Mouse (Mus musculus) cerebellum, postnatal 25 days (tissue): Measurements from ENCODE around the gene Heg1.

Source experiments
- DNase-seq, 2 experiments: peaks; one replicate each; pipeline ENCODE4 v3.0.0; 2021; ENCODE audit warnings: mixed read lengths in 2 of 2

Heg1 gene

DNA sequence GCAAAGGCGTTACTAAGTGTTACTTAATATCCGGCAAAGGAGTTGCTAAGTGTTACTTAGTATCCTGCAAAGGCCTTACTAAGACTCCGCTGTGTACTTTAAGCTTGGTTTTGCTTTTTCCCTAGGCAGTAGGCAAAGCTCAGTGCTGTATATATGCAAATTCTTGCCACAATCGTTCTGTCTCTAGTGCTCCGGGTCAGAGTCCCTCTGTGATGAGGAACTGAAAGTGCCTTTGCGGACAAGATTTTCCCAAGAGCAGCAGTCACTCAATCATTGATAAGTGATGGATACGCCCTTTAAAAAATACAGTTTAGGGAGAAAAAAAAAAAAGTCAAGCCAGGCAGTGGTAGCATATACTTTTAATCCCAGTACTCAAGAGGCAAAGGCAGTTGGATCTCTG, 61.3 kb downstream of the Heg1 start:
- no peak for DNase-seq

DNA sequence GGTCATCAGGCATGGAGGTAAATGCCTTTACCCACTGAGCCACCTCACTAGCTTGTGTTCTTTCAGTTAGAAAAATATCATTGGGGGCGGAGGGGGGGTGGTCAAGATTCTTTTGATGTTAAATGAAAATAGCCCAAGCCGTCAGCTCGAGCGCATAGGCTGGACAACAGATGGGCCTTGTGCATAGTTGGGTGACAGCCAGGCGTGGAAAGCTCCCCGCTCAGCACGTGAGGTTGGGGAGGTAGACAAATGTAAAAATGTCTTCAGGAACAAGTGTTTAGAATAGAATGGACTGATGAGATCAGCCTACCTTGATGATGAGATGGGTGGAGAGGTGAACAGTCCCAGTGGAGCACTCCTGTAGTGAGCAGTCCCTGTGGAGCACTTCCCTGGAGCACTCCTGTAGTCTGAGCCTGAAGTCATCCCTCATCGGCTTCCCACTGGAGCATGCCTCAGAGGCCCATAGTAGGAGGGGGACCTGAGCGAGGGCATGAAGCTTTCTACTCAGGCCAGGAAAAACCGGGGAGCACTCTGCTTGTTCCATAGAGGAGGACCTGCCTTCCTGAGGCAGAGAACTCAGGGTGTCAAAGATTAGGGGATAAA, 62.0 kb downstream of the Heg1 start:
- DNase-seq, result peak; percentile 81 to 89

GRCm38 (mm10) chr16:33747346-33747954, 63.3 kb downstream of the Heg1 start:
- DNase-seq, result no peak

DNA sequence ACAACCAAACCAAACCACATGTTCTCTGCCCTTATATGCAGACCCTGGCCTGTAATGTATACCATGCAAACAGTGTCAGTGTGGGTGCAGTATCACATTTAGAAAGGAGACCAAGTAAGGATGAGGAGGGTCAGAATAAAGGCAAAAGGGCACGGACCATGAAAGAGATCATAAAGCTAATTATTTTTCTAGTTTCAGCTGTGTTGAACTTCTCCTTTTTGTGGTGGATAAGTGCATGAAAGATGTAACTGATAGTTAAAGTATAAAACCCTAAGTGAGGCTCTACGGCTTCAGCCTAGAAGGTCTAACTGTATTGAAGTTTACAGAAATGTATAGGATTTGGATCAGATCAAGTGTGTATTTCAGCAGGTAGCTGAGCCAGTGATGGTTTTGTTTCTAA, 63.8 kb downstream of the Heg1 start:
- DNase-seq, result no peak

- no peak for DNase-seq
These were observed 67.0 kb downstream of the Heg1 start for GRCm38 (mm10) chr16:33751152-33751551.

- DNase-seq, result no peak
These were observed 67.4 kb downstream of the Heg1 start for GRCm38 (mm10) chr16:33751590-33751989.

GRCm38 (mm10) chr16:33752904-33753578, 68.9 kb downstream of the Heg1 start:
- no peak for DNase-seq

DNA sequence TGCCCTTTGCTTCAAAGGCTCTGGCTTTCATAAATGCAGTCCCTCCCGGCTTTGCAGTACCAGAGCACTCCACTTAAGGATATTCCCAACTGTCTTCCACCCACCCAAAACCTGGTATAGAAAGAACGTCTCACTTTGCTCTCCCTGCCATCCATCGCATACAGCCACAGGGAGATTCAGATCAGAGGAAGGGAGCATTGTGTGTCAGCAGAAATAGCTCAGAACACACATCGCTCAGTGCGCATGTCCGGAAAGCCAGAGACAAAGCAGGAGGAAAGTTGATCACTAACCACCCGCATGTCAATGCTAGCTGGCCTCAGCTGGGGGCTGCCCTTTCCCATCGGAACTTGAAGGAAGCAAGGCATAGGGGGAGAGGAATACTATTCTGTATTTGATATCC, 71.1 kb downstream of the Heg1 start:
- no peak for DNase-seq

DNA sequence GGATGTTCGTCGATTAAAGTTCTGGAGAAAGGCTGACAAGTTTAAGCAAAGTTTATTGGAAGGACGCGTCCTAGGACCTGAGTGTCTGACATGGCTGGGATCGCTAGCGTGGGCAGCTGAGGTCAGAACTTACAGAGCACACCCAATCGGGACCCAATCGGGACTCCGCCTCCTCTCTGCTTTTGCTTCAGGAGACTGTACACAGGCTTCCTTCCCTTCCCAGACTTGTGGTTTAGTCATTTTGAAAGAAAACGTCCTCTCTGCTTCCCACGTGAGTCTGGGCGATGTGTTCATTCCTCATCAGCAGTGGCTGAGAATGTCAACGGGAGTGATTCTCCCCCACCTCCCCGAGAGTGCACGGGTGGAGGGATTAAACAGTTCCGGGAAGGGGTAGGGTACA, 71.8 kb downstream of the Heg1 start:
- DNase-seq, result no peak

- DNase-seq, result peak; percentile 84 to 87
These were observed 72.2 kb downstream of the Heg1 start for GRCm38 (mm10) chr16:33756396-33756795.

- no peak for DNase-seq
These were observed 75.0 kb downstream of the Heg1 start for GRCm38 (mm10) chr16:33759207-33759606.

DNA sequence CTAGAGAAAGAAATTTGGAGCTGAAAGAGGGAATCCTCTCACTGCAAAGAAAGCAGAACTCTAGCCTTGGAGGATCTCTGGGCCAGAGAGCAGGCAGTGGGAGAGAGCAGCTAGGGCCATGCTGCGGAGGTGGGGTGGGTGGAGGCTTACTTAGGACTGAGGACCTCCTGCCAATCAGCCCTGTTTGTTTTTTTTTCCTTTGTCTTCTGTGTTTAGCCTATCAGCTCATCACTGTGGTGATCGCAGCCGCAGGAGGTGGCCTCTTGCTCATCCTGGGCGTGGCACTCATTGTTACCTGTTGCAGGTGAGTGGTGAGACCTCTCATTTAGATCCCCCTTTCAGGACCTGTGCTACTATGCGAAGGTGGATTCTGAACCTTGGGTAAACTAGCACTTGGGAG, 76.4 kb downstream of the Heg1 start:
- DNase-seq, result no peak

DNA sequence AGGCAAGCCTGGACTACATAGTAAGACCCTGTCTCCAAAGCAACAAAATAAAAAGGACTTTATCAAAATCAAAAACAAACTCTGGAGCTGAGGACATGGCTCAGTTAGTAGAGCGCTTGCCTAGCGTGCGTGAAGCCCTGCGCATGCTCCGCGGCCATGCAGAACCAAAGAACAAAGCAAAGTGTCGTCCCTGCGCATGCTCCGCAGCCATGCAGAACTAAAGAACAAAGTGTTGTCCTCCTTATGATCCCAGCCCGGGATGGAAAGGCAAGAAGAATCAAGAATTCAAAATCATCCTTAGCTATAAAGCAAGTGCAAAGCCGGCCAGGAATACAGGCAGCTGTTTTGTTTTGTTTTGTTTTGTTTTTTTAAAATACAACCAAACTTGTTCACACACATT, 76.8 kb downstream of the Heg1 start:
- no peak for DNase-seq

DNA sequence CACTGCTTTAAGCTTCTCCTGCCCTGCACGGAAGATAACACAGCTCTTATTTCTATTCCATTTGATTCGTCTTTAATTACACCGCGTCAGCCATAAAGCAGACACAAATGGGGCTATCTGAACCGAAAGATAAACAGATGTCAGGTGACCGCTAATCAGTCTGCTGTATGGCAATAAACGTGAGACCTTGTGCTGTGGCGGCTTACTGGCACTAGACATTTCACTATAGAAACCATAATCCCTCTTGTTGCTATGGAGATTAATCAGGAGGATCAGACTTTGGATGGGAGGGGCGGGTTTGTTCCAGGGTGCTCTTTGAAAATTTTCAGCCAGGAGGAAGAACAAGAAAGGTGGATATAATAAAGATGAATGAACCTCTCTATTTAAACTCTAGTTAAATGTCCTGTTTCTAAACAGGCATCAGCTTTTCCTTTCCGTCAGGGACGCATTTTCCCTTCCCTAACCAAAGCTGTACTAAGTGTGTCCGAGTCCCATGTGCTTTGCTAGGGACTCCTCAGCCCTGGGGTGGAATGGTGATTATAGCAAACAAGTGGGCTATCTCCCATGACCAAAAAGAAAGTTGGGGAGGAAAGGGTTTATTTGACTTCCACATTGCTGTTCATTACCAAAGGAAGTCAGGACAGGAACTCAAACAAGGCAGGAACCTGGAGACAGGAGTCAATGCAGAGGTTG, 80.5 kb downstream of the Heg1 start:
- DNase-seq, result no peak

GRCm38 (mm10) chr16:33765477-33765876, 81.3 kb downstream of the Heg1 start:
- no peak for DNase-seq

DNA sequence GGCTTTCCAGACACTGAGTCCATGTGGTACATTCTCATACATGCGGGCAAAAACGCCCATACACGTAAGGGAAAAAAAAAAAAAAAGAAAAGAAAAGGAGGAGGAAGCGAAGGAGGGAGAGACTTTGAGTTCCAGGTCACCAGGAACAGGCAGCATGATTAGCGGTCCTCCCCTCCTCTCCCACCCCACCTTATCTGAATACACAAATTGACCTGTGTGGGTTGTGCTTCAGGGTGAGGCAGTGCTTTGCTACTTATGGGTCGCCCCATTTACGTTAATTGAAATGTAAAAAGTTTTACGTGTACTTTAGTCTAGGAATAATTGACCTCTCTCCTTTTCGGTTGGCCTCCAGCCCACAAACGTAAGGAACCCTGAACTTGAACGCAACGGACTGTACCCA, 82.1 kb downstream of the Heg1 start:
- DNase-seq, result no peak

GRCm38 (mm10) chr16:33766757-33767156, 82.6 kb downstream of the Heg1 start:
- DNase-seq, result no peak

- DNase-seq, result no peak
These were observed 84.5 kb downstream of the Heg1 start for GRCm38 (mm10) chr16:33768491-33769278.

DNA sequence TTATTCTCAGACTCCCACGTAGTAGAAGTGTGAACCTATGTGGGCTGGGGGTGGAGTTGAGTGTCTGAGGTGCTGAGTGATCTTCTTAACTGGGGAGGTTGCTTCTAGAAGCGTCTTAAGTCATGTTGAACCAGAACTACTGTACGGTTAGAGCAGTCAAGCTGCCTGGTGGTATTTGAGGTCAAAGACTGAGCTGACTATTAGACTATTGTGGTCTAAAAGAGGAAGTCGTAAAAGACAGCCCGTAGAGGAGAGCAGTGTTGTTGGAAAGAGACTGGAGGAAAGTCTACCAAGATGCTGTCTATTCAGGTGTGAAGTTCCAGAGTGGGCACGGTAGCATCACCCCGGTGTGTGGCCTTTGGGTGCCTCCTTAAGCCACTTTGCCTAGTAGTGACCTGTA, 85.7 kb downstream of the Heg1 start:
- DNase-seq, result no peak

DNA sequence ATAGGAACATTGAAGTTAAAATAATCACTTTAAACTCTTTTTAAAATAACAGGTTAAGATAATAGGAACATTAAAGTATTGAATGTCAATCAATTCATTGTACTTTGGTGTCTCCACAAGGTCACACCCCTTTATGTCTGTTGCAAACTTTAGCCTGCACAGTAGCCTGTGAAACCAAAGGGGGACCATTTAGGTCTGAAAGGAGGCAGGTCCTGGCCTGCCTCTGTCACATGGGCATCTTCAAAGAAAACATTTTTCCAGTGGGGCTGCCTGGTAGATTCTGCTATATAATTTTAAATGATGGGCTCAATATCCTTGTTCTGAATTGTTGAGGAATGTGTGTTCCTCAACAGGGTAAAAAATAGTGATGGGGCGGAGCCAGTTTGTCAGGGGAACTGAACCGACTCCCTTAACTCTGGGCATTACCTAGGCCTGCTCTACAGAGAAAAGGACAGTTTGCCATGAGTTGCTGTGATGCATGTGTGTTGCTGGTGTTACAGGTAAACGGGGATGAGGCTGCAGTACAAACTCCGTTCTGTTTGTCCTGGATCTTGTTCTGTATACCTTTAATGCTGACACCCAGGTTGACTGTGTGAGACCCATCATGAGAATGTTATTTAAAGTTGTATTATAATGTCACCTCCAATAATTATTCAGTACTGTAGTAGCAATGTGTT, 86.7 kb downstream of the Heg1 start:
- DNase-seq, result no peak

- DNase-seq, result no peak
These were observed 88.6 kb downstream of the Heg1 start for GRCm38 (mm10) chr16:33772809-33773208.

- DNase-seq, result peak; percentile 27 to 47
These were observed 90.8 kb downstream of the Heg1 start for GRCm38 (mm10) chr16:33774972-33775371.
